Mouse (Mus musculus) kidney, embryonic 16.5 days (tissue): Measurements from ENCODE around the gene Hjurp. TPM values are rescaled to one million over a fixed set of nuclear protein-coding genes. Genes with fewer than 3 reads are reported as not detected.

Experiments used
- ATAC-seq: fragments of 200-750 bp; cut with Nextera tagmentation; 2 replicates; pipeline ENCODE4 v1.8.0; 2017; ENCODE audit warnings: moderate TSS enrichment; ENCODE audit not compliant: low FRiP score, low TSS enrichment
- H3K27ac ChIP-seq: fragments of 300-500 bp; sonication (generic); 2 replicates; pipeline ENCODE4 v1.5.1; 2014; ENCODE audit warnings: low read length
- H3K27me3 ChIP-seq: fragments of 300-500 bp; sonication (generic); 2 replicates; pipeline ENCODE4 v1.6.1; 2014; ENCODE audit warnings: low read length, control low read depth, mixed read lengths; ENCODE audit not compliant: insufficient read depth
- H3K36me3 ChIP-seq: fragments of 300-500 bp; sonication (generic); 2 replicates; pipeline ENCODE4 v1.6.1; 2014; ENCODE audit warnings: low read length, control low read depth, mixed read lengths; ENCODE audit not compliant: insufficient read depth
- H3K4me1 ChIP-seq: fragments of 300-500 bp; sonication (generic); 2 replicates; pipeline ENCODE4 v1.6.1; 2014; ENCODE audit warnings: low read length, control low read depth, mixed read lengths; ENCODE audit not compliant: insufficient read depth
- H3K4me2 ChIP-seq: fragments of 300-500 bp; sonication (generic); replicated peaks from 2 replicates; pipeline ENCODE4 v1.6.1; 2014; ENCODE audit warnings: low read depth, low read length
- H3K4me3 ChIP-seq: fragments of 300-500 bp; sonication (generic); 2 replicates; pipeline ENCODE4 v1.5.1; 2014; ENCODE audit warnings: mild to moderate bottlenecking, low read length
- H3K9ac ChIP-seq: fragments of 300-500 bp; sonication (generic); replicated peaks from 2 replicates; pipeline ENCODE4 v1.6.1; 2014; ENCODE audit warnings: low read length
- H3K9me3 ChIP-seq: fragments of 300-500 bp; sonication (generic); 2 replicates; pipeline ENCODE4 v1.6.1; 2016; ENCODE audit warnings: low read length, control low read depth
- WGBS: fragments of 180-500 bp; shearing (Covaris S2); extraction: QIAGEN DNeasy Blood & Tissue Kit; methylation state at CpG from one replicate; pipeline ENCODE4 v1.1.7; 2014; 5-methylcytosine and 5-hydroxymethylcytosine counted together
- polyA plus RNA-seq: library from polyadenylated mRNA; unstranded; fragments of >200 nt; fragmentation: Nextera tagmentation; extraction: Ambion mirVana; gene quantifications from 2 replicates; pipeline ENCODE4 v1.2.1, GENCODE M21; 2015

Gene Hjurp
- polyA plus RNA-seq, 1 experiment from 2014 or later = 168 TPM

GRCm38 (mm10) chr1:88306543-88306942 is 29.1 kb upstream of the Hjurp start:
- Histone ChIP-seq H3K27me3 (no peaks in the 10 kb centered on the region), H3K4me1 (no peaks in the 10 kb centered on the region), H3K4me3 (no peak overlapping the region), H3K9me3 (peaks cover 80% of the 10 kb centered on the region), H3K36me3 (no peaks in the 10 kb centered on the region), H3K9ac (no peak overlapping the region), H3K27ac (no peak overlapping the region), H3K4me2 (no peak overlapping the region)
- WGBS = 62% methylated on average over 1 of the region's 1 CpGs
- no peak for ATAC-seq

- peaks cover 89% of the 10 kb centered on the region for H3K9me3 ChIP-seq
- no peak overlapping the region for H3K27ac ChIP-seq
- H3K9ac ChIP-seq = no peak overlapping the region
- no peak for ATAC-seq
- no peak overlapping the region for H3K4me3 ChIP-seq
- H3K27me3 ChIP-seq = no peaks in the 10 kb centered on the region
- H3K36me3 ChIP-seq = no peaks in the 10 kb centered on the region
- no peaks in the 10 kb centered on the region for H3K4me1 ChIP-seq
- WGBS = 47% methylated on average over 6 of the region's 6 CpGs
- no peak overlapping the region for H3K4me2 ChIP-seq
Observed at GRCm38 (mm10) chr1:88305018-88305795, 27.8 kb upstream of the Hjurp start.

GRCm38 (mm10) chr1:88304261-88304985 is 27.0 kb upstream of the Hjurp start:
- ATAC-seq = no peak
- peaks cover 89% of the 10 kb centered on the region for H3K9me3 ChIP-seq
- WGBS = 64% methylated on average over 8 of the region's 8 CpGs

GRCm38 (mm10) chr1:88303762-88304161 is 26.3 kb upstream of the Hjurp start:
- H3K4me1 ChIP-seq = no peaks in the 10 kb centered on the region
- no peak for ATAC-seq
- WGBS = 59% methylated on average over 6 of the region's 6 CpGs
- no peak overlapping the region for H3K9ac ChIP-seq
- H3K4me3 ChIP-seq = no peak overlapping the region
- no peak overlapping the region for H3K27ac ChIP-seq
- peaks cover 88% of the 10 kb centered on the region for H3K9me3 ChIP-seq
- H3K4me2 ChIP-seq = no peak overlapping the region
- no peaks in the 10 kb centered on the region for H3K36me3 ChIP-seq
- no peaks in the 10 kb centered on the region for H3K27me3 ChIP-seq

More at GRCm38 (mm10) chr1:88304261-88304985, 27.0 kb upstream of the Hjurp start:
- Histone ChIP-seq H3K36me3 (no peaks in the 10 kb centered on the region), H3K27ac (no peak overlapping the region), H3K4me2 (no peak overlapping the region), H3K4me1 (no peaks in the 10 kb centered on the region), H3K9ac (no peak overlapping the region), H3K27me3 (no peaks in the 10 kb centered on the region), H3K4me3 (no peak overlapping the region)

- Histone ChIP-seq H3K9me3 (peaks cover 89% of the 10 kb centered on the region), H3K4me3 (no peak overlapping the region), H3K4me2 (no peak overlapping the region), H3K36me3 (no peaks in the 10 kb centered on the region), H3K4me1 (no peaks in the 10 kb centered on the region), H3K27me3 (no peaks in the 10 kb centered on the region), H3K27ac (no peak overlapping the region), H3K9ac (no peak overlapping the region)
- 65% methylated on average over 14 of the region's 14 CpGs for WGBS
- ATAC-seq = no peak
Observed at GRCm38 (mm10) chr1:88302057-88302740, 24.8 kb upstream of the Hjurp start.

GRCm38 (mm10) chr1:88301121-88302014 is 23.9 kb upstream of the Hjurp start:
- H3K4me3 ChIP-seq = no peak overlapping the region
- no peaks in the 10 kb centered on the region for H3K4me1 ChIP-seq
- H3K9me3 ChIP-seq = peaks cover 85% of the 10 kb centered on the region
- H3K4me2 ChIP-seq = no peak overlapping the region
- WGBS = 72% methylated on average over 9 of the region's 9 CpGs
- H3K27ac ChIP-seq = no peak overlapping the region
- H3K27me3 ChIP-seq = no peaks in the 10 kb centered on the region
- ATAC-seq = peak; percentile 10; the same call in 1 of the 2 replicates
- no peak overlapping the region for H3K9ac ChIP-seq
- H3K36me3 ChIP-seq = no peaks in the 10 kb centered on the region

GRCm38 (mm10) chr1:88300301-88301050 is 23.0 kb upstream of the Hjurp start:
- H3K4me1 ChIP-seq = no peaks in the 10 kb centered on the region
- peaks cover 86% of the 10 kb centered on the region for H3K9me3 ChIP-seq
- H3K27ac ChIP-seq = no peak overlapping the region
- 42% methylated on average over 5 of the region's 5 CpGs for WGBS
- no peak overlapping the region for H3K9ac ChIP-seq
- no peak overlapping the region for H3K4me3 ChIP-seq
- no peaks in the 10 kb centered on the region for H3K27me3 ChIP-seq
- ATAC-seq = 0 out of 2 replicates have a peak, but pooled peaks have one; percentile 21
- no peaks in the 10 kb centered on the region for H3K36me3 ChIP-seq
- H3K4me2 ChIP-seq = no peak overlapping the region

- H3K4me2 ChIP-seq = no peak overlapping the region
- H3K4me1 ChIP-seq = no peaks in the 10 kb centered on the region
- H3K9me3 ChIP-seq = peaks cover 77% of the 10 kb centered on the region
- no peak overlapping the region for H3K4me3 ChIP-seq
- H3K27ac ChIP-seq = no peak overlapping the region
- 81% methylated on average over 2 of the region's 2 CpGs for WGBS
- ATAC-seq = no peak
- no peaks in the 10 kb centered on the region for H3K27me3 ChIP-seq
- no peak overlapping the region for H3K9ac ChIP-seq
- H3K36me3 ChIP-seq = no peaks in the 10 kb centered on the region
Observed at GRCm38 (mm10) chr1:88299529-88299945, 22.1 kb upstream of the Hjurp start.
